Mouse (Mus musculus) bone marrow macrophage, adult 2 months (primary cell): ENCODE measurements around the gene Nsl1.

Source experiments
- CTCF ChIP-seq: IDR thresholded peaks from 2 replicates; pipeline ENCODE4 v1.5.1; 2012; ENCODE audit warnings: low read depth, mild to moderate bottlenecking, low read length, moderate library complexity
- POLR2A ChIP-seq: IDR thresholded peaks from 2 replicates; pipeline ENCODE4 v1.6.1; 2012; ENCODE audit warnings: mild to moderate bottlenecking, low read depth, low read length, borderline replicate concordance

DNA sequence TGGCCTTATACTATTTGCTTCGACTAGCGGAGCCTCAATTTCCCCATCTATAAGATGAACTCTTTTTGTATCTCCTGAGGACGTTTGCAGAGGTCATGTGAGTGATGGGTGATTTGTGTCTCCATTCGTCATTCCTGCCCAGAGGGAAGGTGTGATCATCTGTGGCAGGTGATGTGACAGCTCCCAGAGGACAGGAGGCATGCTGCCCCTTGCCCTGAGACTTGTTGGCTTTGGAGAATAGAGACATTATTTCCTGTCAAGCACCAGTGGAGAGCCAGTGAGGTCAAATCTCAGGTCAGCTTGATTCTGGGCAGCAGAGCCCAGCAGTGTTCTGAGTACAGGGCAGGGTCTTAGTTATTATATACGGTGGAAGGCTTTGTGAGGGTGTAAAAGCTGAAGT lies 36.3 kb downstream of the Nsl1 start:
- TF ChIP-seq CTCF (no peak), POLR2A (no peak)
